Mouse (Mus musculus): ENCODE data around the gene Ttll5.

DNA sequence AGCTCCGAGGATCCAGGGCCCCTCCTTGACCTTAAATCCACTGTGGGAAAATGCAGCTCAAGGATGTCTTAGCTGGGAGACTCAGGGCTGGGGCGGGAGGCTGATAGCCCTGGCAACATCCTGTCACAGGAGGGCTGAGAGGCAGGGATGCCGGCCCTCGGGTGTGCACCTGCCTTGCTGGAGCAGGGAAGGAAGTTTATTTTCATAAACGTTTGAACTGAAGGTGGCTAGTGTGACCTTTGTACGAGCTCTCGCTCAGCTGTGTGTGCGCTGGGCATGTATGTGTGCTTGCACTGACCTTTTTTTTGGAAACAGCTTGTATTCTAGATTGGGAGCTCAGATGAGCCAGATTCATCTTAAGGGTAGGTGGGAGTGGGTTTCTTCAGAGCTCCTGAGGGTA, 279.4 kb downstream of the Ttll5 start:
- TF ChIP-seq GATA1 (IDR thresholded peaks at IDR 0.05; ENCODE audit: borderline replicate concordance, low read length) (no peak), FLI1 (IDR thresholded peaks at IDR 0.05; ENCODE audit: low read length) (no peak)
